Mouse (Mus musculus) embryonic facial prominence, embryonic 11.5 days (tissue): ENCODE data around the gene Ifne. TPM values are rescaled to one million over a fixed set of nuclear protein-coding genes. Genes with fewer than 3 reads are reported as not detected.

Experiments
- ATAC-seq: fragments of 200-750 bp; cut with Nextera tagmentation; replicated peaks from 2 replicates; pipeline ENCODE4 v1.8.0; 2017; ENCODE audit warnings: low read depth; ENCODE audit not compliant: insufficient number of reproducible peaks, low FRiP score, low TSS enrichment
- DNase-seq: peaks from one replicate; pipeline ENCODE4 v3.0.0-alpha.2; 2015; ENCODE audit warnings: low spot score
- H3K27ac ChIP-seq: fragments of 300-500 bp; sonication (generic); replicated peaks from 2 replicates; pipeline ENCODE4 v1.5.1; 2014; ENCODE audit warnings: mild to moderate bottlenecking, low read depth, low read length, control low read depth
- H3K27me3 ChIP-seq: fragments of 300-500 bp; sonication (generic); 2 replicates; pipeline ENCODE4 v1.6.1; 2014; ENCODE audit warnings: mild to moderate bottlenecking, low read length, moderate library complexity, mixed read lengths; ENCODE audit not compliant: control insufficient read depth, insufficient read depth
- H3K36me3 ChIP-seq: fragments of 300-500 bp; sonication (generic); replicated peaks from 2 replicates; pipeline ENCODE4 v1.6.1; 2014; ENCODE audit warnings: low read depth, mild to moderate bottlenecking, low read length, moderate library complexity, mixed read lengths; ENCODE audit not compliant: control insufficient read depth, insufficient read depth
- H3K4me1 ChIP-seq: fragments of 300-500 bp; sonication (generic); 2 replicates; pipeline ENCODE4 v1.6.1; 2014; ENCODE audit warnings: low read length, mixed read lengths; ENCODE audit not compliant: control insufficient read depth, insufficient read depth
- H3K4me2 ChIP-seq: fragments of 300-500 bp; sonication (generic); 2 replicates; pipeline ENCODE4 v1.6.1; 2014; ENCODE audit warnings: low read depth, mild to moderate bottlenecking, control low read depth, low read length, moderate library complexity
- H3K4me3 ChIP-seq: fragments of 300-500 bp; sonication (generic); 2 replicates; pipeline ENCODE4 v1.5.1; 2014; ENCODE audit warnings: low read depth, low read length, control low read depth
- H3K9ac ChIP-seq: fragments of 300-500 bp; sonication (generic); replicated peaks from 2 replicates; pipeline ENCODE4 v1.6.1; 2014; ENCODE audit warnings: mild to moderate bottlenecking, control low read depth, low read length
- H3K9me3 ChIP-seq: fragments of 300-500 bp; sonication (generic); replicated peaks from 2 replicates; pipeline ENCODE4 v1.6.1; 2016; ENCODE audit warnings: mild to moderate bottlenecking, low read length, inconsistent platforms, mixed read lengths; ENCODE audit not compliant: control insufficient read depth
- WGBS: fragments of 180-500 bp; shearing (Covaris S2); extraction: QIAGEN DNeasy Blood & Tissue Kit; methylation state at CpG from one replicate; pipeline ENCODE4 v1.1.7; 2014; 5-methylcytosine and 5-hydroxymethylcytosine counted together
- polyA plus RNA-seq: library from polyadenylated mRNA; unstranded; fragments of >200 nt; fragmentation: Nextera tagmentation; extraction: Ambion mirVana; gene quantifications from 2 replicates; pipeline ENCODE4 v1.2.1, GENCODE M21; 2014

The Ifne gene
- polyA plus RNA-seq, 1 experiment from 2014 or later, result not detected

GRCm38 (mm10) chr4:88864599-88864998 lies 15.4 kb downstream of the Ifne start:
- Histone ChIP-seq H3K9ac (no peak overlapping the region), H3K4me1 (no peaks in the 10 kb centered on the region; the same call in 1 of the 2 replicates), H3K9me3 (no peaks in the 10 kb centered on the region), H3K4me2 (no peak overlapping the region), H3K27me3 (no peaks in the 10 kb centered on the region), H3K4me3 (no peak overlapping the region), H3K27ac (no peak overlapping the region), H3K36me3 (no peaks in the 10 kb centered on the region)
- 68% methylated on average over 9 of the region's 9 CpGs for WGBS
- ATAC-seq (no peak), DNase-seq (no peak)

GRCm38 (mm10) chr4:88863309-88863708 lies 16.7 kb downstream of the Ifne start:
- ATAC-seq (no peak), DNase-seq (peak; percentile 62)
- no peaks in the 10 kb centered on the region; the same call in 1 of the 2 replicates for H3K4me1 ChIP-seq
- no peak overlapping the region for H3K4me3 ChIP-seq
- H3K36me3 ChIP-seq, result no peaks in the 10 kb centered on the region
- H3K9ac ChIP-seq, result no peak overlapping the region
- no peak overlapping the region for H3K4me2 ChIP-seq
- no peak overlapping the region for H3K27ac ChIP-seq
- no peaks in the 10 kb centered on the region for H3K27me3 ChIP-seq
- H3K9me3 ChIP-seq, result no peaks in the 10 kb centered on the region
- WGBS, result 4% methylated on average over 7 of the region's 7 CpGs

DNA sequence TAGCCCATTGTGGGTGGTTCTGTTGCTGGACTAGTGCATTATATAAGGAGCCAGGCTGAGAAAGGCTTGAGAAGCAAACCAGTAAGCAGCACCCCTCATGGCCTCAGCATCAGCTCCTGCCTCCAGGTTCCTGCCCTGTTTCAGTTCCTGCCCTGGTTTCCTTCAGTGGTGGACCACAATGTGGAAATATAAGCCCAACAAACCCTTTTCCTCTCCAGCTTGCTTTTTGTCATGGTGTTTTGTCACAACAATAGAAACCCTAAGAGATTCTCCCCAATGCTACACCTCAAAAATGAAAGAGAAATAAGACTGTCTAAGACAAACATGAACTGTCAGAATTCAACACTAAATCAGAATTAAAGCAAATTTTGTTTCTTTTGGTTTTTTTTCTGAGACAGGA lies 20.8 kb downstream of the Ifne start:
- ATAC-seq, result no peak
- Histone ChIP-seq H3K27me3 (no peaks in the 10 kb centered on the region), H3K36me3 (no peaks in the 10 kb centered on the region), H3K9ac (no peak overlapping the region), H3K27ac (no peak overlapping the region), H3K9me3 (no peaks in the 10 kb centered on the region), H3K4me1 (no peaks in the 10 kb centered on the region; the same call in 1 of the 2 replicates), H3K4me2 (no peak overlapping the region), H3K4me3 (no peak overlapping the region)
- DNase-seq, result no peak

DNA sequence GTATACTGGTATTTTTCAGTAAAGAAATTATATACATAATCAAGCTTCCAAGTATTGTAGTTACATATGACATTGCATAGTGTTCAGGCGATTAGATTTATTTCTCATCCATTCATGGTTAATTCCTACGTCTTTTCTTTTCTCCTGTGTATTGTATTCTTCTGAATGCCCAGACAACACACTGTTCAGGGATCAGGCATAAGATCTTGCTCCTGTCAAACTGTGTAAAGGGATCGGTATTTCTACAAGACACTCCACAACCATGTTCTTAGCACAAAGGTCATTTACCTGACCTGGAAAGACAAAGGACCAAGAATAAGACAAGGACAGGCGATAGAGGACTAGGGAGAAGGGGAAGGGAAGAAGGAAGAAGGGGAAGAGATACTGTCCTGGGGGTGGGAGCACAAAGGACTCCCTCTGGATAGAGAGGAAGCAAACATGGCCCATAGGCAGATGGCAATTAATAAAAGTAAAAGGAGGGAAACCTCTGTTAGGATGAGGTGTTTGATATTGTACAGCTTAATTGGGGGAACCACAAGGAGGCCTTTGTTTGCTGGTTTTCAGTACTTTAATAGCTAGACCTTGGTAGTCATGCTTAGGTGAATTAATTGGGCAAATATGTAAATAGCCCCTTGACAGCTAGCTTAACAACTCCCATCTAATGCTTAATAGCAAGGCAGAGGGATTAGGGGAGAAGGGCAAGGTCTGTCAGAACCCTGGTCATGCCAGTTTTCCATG lies 28.8 kb downstream of the Ifne start:
- H3K27ac ChIP-seq, result no peak overlapping the region
- no peaks in the 10 kb centered on the region for H3K4me1 ChIP-seq
- H3K4me3 ChIP-seq, result no peak overlapping the region

DNA sequence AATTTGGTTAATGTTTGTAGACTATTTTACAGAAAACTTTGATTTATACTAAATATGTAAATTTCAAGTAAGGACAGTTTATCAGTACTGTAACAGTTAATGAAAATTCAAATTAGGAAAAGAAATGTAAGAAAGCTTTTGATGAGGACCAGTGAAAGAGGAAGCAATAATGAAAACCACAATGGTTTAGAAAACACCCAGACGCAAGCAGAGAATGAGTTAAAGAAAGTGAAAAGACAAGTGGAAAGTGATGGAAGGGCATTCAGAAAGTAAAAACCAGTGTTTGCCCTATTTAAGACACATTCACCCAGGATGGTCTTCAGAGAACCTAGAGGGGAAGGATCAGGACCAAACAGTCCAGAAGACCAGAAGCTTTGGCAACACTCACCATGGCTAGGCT lies 30.3 kb downstream of the Ifne start, which contains the start of gene Ifna1:
Ifna1 (plus strand) TSS at position 390 of the 400 bp plus-strand sequence.
- no peaks in the 10 kb centered on the region for H3K36me3 ChIP-seq
- 84% methylated on average over 1 of the region's 1 CpGs for WGBS
- ATAC-seq, result no peak

More for the DNA sequence above, 28.8 kb downstream of the Ifne start:
- ATAC-seq (no peak), DNase-seq (no peak)
- H3K4me2 ChIP-seq, result no peak overlapping the region
- H3K9me3 ChIP-seq, result no peaks in the 10 kb centered on the region
- no peaks in the 10 kb centered on the region for H3K36me3 ChIP-seq
- no peaks in the 10 kb centered on the region for H3K27me3 ChIP-seq
- 52% methylated on average over 4 of the region's 4 CpGs for WGBS
- H3K9ac ChIP-seq, result no peak overlapping the region

GRCm38 (mm10) chr4:88845334-88845733 lies 34.7 kb downstream of the Ifne start:
- Histone ChIP-seq H3K4me2 (no peak overlapping the region), H3K4me3 (no peak overlapping the region), H3K27ac (no peak overlapping the region), H3K9ac (no peak overlapping the region), H3K27me3 (no peaks in the 10 kb centered on the region), H3K4me1 (no peaks in the 10 kb centered on the region), H3K36me3 (no peaks in the 10 kb centered on the region), H3K9me3 (no peaks in the 10 kb centered on the region)
- 46% methylated on average over 2 of the region's 2 CpGs for WGBS
- peak; percentile 3 for DNase-seq
- no peak for ATAC-seq

More for the DNA sequence above, 30.3 kb downstream of the Ifne start, which contains the start of gene Ifna1:
- no peak within 1 kb of the TSS for H3K9ac ChIP-seq
- H3K4me2 ChIP-seq, result no peak within 1 kb of the TSS
- no peaks in the 10 kb centered on the region for H3K9me3 ChIP-seq
- no peaks in the 10 kb centered on the region for H3K4me1 ChIP-seq
- DNase-seq, result no peak
- no peak within 1 kb of the TSS for H3K27ac ChIP-seq
- H3K27me3 ChIP-seq, result no peaks in the 10 kb centered on the region
- no peak within 1 kb of the TSS for H3K4me3 ChIP-seq

GRCm38 (mm10) chr4:88841438-88841911 lies 38.5 kb downstream of the Ifne start, which contains the start of gene Ifna4:
Gene Ifna4, plus strand, starts transcription at chr4:88841861.
- Histone ChIP-seq H3K9me3 (no peaks in the 10 kb centered on the region), H3K36me3 (no peaks in the 10 kb centered on the region), H3K27me3 (no peaks in the 10 kb centered on the region), H3K27ac (no peak within 1 kb of the TSS), H3K4me2 (no peak within 1 kb of the TSS), H3K4me1 (no peaks in the 10 kb centered on the region), H3K9ac (no peak within 1 kb of the TSS), H3K4me3 (no peak within 1 kb of the TSS)
- no peak for ATAC-seq
- DNase-seq, result no peak
- WGBS, result 44% methylated on average over 2 of the region's 2 CpGs

DNA sequence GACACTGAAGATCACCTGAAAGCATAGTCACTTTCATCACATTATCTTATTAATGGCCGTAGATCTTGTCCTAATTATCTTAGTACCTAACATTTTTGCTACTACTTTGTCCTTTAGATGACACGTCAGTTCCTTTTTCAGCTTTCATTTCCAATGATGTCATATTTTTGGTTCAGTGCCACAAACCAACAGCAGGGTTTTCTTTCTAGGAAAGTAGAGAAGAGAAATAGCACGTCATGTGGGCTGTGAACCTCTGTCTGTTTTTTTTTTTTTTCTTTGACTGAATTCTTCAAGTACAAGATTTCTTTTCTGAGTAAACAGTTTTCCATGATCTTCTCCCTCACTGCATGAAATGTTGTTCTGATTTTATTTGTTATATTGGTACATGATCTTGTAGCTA lies 39.9 kb downstream of the Ifne start:
- Histone ChIP-seq H3K4me1 (no peaks in the 10 kb centered on the region), H3K27me3 (no peaks in the 10 kb centered on the region), H3K4me3 (no peak overlapping the region), H3K36me3 (no peaks in the 10 kb centered on the region), H3K27ac (no peak overlapping the region), H3K9me3 (no peaks in the 10 kb centered on the region), H3K4me2 (no peak overlapping the region), H3K9ac (no peak overlapping the region)
- WGBS, result 82% methylated on average over 3 of the region's 3 CpGs
- ATAC-seq (no peak), DNase-seq (no peak)
